Mouse (Mus musculus) left cerebral cortex, postnatal 4 days (tissue): Measurements from ENCODE around the gene Rybp. TPM values are rescaled to one million over a fixed set of nuclear protein-coding genes. Genes with fewer than 3 reads are reported as not detected.

Experiments used
- DNase-seq: peaks from one replicate; pipeline ENCODE4 v3.0.0-alpha.2; 2022
- intact Hi-C: fragments of 180-260 bp; cut with DNase I; formaldehyde crosslinking; loops from one replicate; pipeline ENCODE4 v1.15.1; 2025
- total RNA-seq, 2 experiments: library from RNA; stranded (reverse); gene quantifications; 2 replicates each; pipeline ENCODE4 v1.2.3; 2021

The Rybp gene
- 10 to 100 TPM; 67.6 to 70.6 TPM for total RNA-seq

GRCm38 (mm10) chr6:100287334-100288015 is at the start of gene Rybp:
Rybp (minus strand) TSS chr6:100287485.
- peak; percentile 97 for DNase-seq
- intact Hi-C loops, result loop anchor here (5.0 to 10.0 kb wide), 2 partner anchors 357 to 385 kb away; no protein-coding TSS in a partner anchor

- DNase-seq, result peak; percentile 32
- intact Hi-C loops, result no loop called here
Measured at GRCm38 (mm10) chr6:100336591-100337148, 49.4 kb upstream of the Rybp start.

GRCm38 (mm10) chr6:100335506-100336144 is 48.3 kb upstream of the Rybp start:
- DNase-seq, result no peak
- intact Hi-C loops, result no loop called here

GRCm38 (mm10) chr6:100333745-100334144 is 46.5 kb upstream of the Rybp start:
- DNase-seq, result no peak
- intact Hi-C loops, result no loop called here

- intact Hi-C loops, result no loop called here
- DNase-seq, result no peak
Measured at GRCm38 (mm10) chr6:100332479-100332878, 45.2 kb upstream of the Rybp start.

GRCm38 (mm10) chr6:100331582-100331981 is 44.3 kb upstream of the Rybp start:
- intact Hi-C loops, result no loop called here
- no peak for DNase-seq

- intact Hi-C loops, result no loop called here
- no peak for DNase-seq
Measured at GRCm38 (mm10) chr6:100331055-100331454, 43.8 kb upstream of the Rybp start.

GRCm38 (mm10) chr6:100329542-100329941 is 42.3 kb upstream of the Rybp start:
- no peak for DNase-seq
- intact Hi-C loops, result no loop called here

GRCm38 (mm10) chr6:100327050-100327449 is 39.8 kb upstream of the Rybp start:
- intact Hi-C loops, result no loop called here
- peak; percentile 19 for DNase-seq

- intact Hi-C loops, result no loop called here
- peak; percentile 29 for DNase-seq
Measured at GRCm38 (mm10) chr6:100323756-100324430, 36.6 kb upstream of the Rybp start.

GRCm38 (mm10) chr6:100322561-100322960 is 35.3 kb upstream of the Rybp start:
- peak; percentile 14 for DNase-seq

GRCm38 (mm10) chr6:100322145-100322544 is 34.9 kb upstream of the Rybp start:
- DNase-seq, result peak; percentile 28
- intact Hi-C loops, result no loop called here

More at GRCm38 (mm10) chr6:100322561-100322960, 35.3 kb upstream of the Rybp start:
- intact Hi-C loops, result no loop called here

GRCm38 (mm10) chr6:100314201-100314600 is 26.9 kb upstream of the Rybp start:
- DNase-seq, result no peak
- intact Hi-C loops, result no loop called here

GRCm38 (mm10) chr6:100311167-100311566 is 23.9 kb upstream of the Rybp start:
- no peak for DNase-seq
- intact Hi-C loops, result no loop called here

GRCm38 (mm10) chr6:100304831-100305230 is 17.5 kb upstream of the Rybp start:
- intact Hi-C loops, result no loop called here
- no peak for DNase-seq

- DNase-seq, result peak; percentile 34
- intact Hi-C loops, result no loop called here
Measured at GRCm38 (mm10) chr6:100301410-100302108, 14.3 kb upstream of the Rybp start.

GRCm38 (mm10) chr6:100300831-100301230 is 13.5 kb upstream of the Rybp start:
- DNase-seq, result no peak
- intact Hi-C loops, result no loop called here

- intact Hi-C loops, result no loop called here
- peak; percentile 71 for DNase-seq
Measured at GRCm38 (mm10) chr6:100298945-100299344, 11.7 kb upstream of the Rybp start.

- DNase-seq, result no peak
- intact Hi-C loops, result no loop called here
Measured at GRCm38 (mm10) chr6:100297536-100297935, 10.3 kb upstream of the Rybp start.

GRCm38 (mm10) chr6:100292411-100292810 is 5.1 kb upstream of the Rybp start:
- intact Hi-C loops, result no loop called here
- DNase-seq, result no peak

GRCm38 (mm10) chr6:100289058-100289457 is 1.8 kb upstream of the Rybp start:
- DNase-seq, result no peak
- intact Hi-C loops, result loop anchor here (5.0 to 10.0 kb wide), 2 partner anchors 356 to 387 kb away; no protein-coding TSS in a partner anchor
